Mouse (Mus musculus): ENCODE data around the gene Gm42715. TPM values are rescaled to one million over a fixed set of nuclear protein-coding genes. Genes with fewer than 3 reads are reported as not detected.

Gm42715 gene
- polyA plus RNA-seq, 1 experiment from 2014 or later = 14.7 TPM

Small RNA genes within 50 kb of the gene (microRNA-seq; reads per million reads assigned to microRNA genes)
- gene Gm47278 (ENCODE audit: borderline number of aligned reads) (not detected), gene Mir7060 (ENCODE audit: borderline number of aligned reads) (not detected)

Other genes with a start within 250 kb of the Gm42715 start
- 53.7 and 58.5 TPM in 2 replicates for gene Sephs2, start 245.5 kb upstream of the Gm42715 start, polyA plus RNA-seq (2015; fragmentation: Nextera tagmentation; extraction: Ambion mirVana)
- gene Itgal, start 223.3 kb upstream of the Gm42715 start, polyA plus RNA-seq (2015; fragmentation: Nextera tagmentation; extraction: Ambion mirVana) = 1.5 and 1.9 TPM in 2 replicates
- 16.7 and 17.7 TPM in 2 replicates for gene Zfp768, start 174.0 kb upstream of the Gm42715 start, polyA plus RNA-seq (2015; fragmentation: Nextera tagmentation; extraction: Ambion mirVana)
- gene Zfp747, start 143.5 kb upstream of the Gm42715 start, polyA plus RNA-seq (2015; fragmentation: Nextera tagmentation; extraction: Ambion mirVana) = 10.6 and 12.3 TPM in 2 replicates
- 5.3 and 6.2 TPM in 2 replicates for gene 9130019O22Rik, start 132.4 kb upstream of the Gm42715 start, polyA plus RNA-seq (2015; fragmentation: Nextera tagmentation; extraction: Ambion mirVana)
- gene E430018J23Rik, start 126.0 kb upstream of the Gm42715 start, polyA plus RNA-seq (2015; fragmentation: Nextera tagmentation; extraction: Ambion mirVana) = 8.4 and 9.2 TPM in 2 replicates
- gene Zfp764, start 112.8 kb upstream of the Gm42715 start, polyA plus RNA-seq (2015; fragmentation: Nextera tagmentation; extraction: Ambion mirVana) = 8.9 and 9.2 TPM in 2 replicates
- 24.1 and 24.8 TPM in 2 replicates for gene Zfp688, start 97.5 kb upstream of the Gm42715 start, polyA plus RNA-seq (2015; fragmentation: Nextera tagmentation; extraction: Ambion mirVana)
- gene Zfp689, start 70.4 kb upstream of the Gm42715 start, polyA plus RNA-seq (2015; fragmentation: Nextera tagmentation; extraction: Ambion mirVana) = 8.0 and 8.8 TPM in 2 replicates
- 46.3 and 55.9 TPM in 2 replicates for gene Prr14, start 60.0 kb upstream of the Gm42715 start, polyA plus RNA-seq (2015; fragmentation: Nextera tagmentation; extraction: Ambion mirVana)
- 17.1 and 17.3 TPM in 2 replicates for gene Fbrs, start 40.4 kb upstream of the Gm42715 start, polyA plus RNA-seq (2015; fragmentation: Nextera tagmentation; extraction: Ambion mirVana)
- gene Srcap, start 7.6 kb upstream of the Gm42715 start, polyA plus RNA-seq (2015; fragmentation: Nextera tagmentation; extraction: Ambion mirVana) = 48.6 and 52.4 TPM in 2 replicates
- 6.5 and 12.8 TPM in 2 replicates for gene Tmem265, start 41.8 kb downstream of the Gm42715 start, polyA plus RNA-seq (2015; fragmentation: Nextera tagmentation; extraction: Ambion mirVana)
- gene Phkg2, start 53.8 kb downstream of the Gm42715 start, polyA plus RNA-seq (2015; fragmentation: Nextera tagmentation; extraction: Ambion mirVana) = 40.0 TPM in 2 replicates
- 19.2 and 29.0 TPM in 2 replicates for gene Ccdc189, start 69.0 kb downstream of the Gm42715 start, polyA plus RNA-seq (2015; fragmentation: Nextera tagmentation; extraction: Ambion mirVana)
- gene Rnf40, start 69.2 kb downstream of the Gm42715 start, polyA plus RNA-seq (2015; fragmentation: Nextera tagmentation; extraction: Ambion mirVana) = 47.5 and 51.5 TPM in 2 replicates
- gene Zfp629, start 96.2 kb downstream of the Gm42715 start, polyA plus RNA-seq (2015; fragmentation: Nextera tagmentation; extraction: Ambion mirVana) = 11.4 and 11.9 TPM in 2 replicates
- gene Bcl7c, start 189.3 kb downstream of the Gm42715 start, polyA plus RNA-seq (2015; fragmentation: Nextera tagmentation; extraction: Ambion mirVana) = 93.4 and 99.8 TPM in 2 replicates
- gene Ctf1, start 193.2 kb downstream of the Gm42715 start, polyA plus RNA-seq (2015; fragmentation: Nextera tagmentation; extraction: Ambion mirVana) = 25.9 and 29.8 TPM in 2 replicates
- 1.1 and 1.3 TPM in 2 replicates for gene Ctf2, start 212.6 kb downstream of the Gm42715 start, polyA plus RNA-seq (2015; fragmentation: Nextera tagmentation; extraction: Ambion mirVana)
- gene Fbxl19, start 225.0 kb downstream of the Gm42715 start, polyA plus RNA-seq (2015; fragmentation: Nextera tagmentation; extraction: Ambion mirVana) = 5.2 and 5.7 TPM in 2 replicates